Mouse (Mus musculus) monocyte, adult 5-6 weeks (primary cell): ENCODE data around the gene Col18a1. TPM values are rescaled to one million over a fixed set of nuclear protein-coding genes. Genes with fewer than 3 reads are reported as not detected.

Source experiments
- ATAC-seq: fragments of 153-309, 156-312 bp; replicated peaks from 2 replicates; pipeline ENCODE4 v1.8.0; 2017; ENCODE audit warnings: mild to moderate bottlenecking; ENCODE audit not compliant: low TSS enrichment, insufficient number of reproducible peaks, severe bottlenecking, poor library complexity, low FRiP score
- total RNA-seq: library from RNA; stranded (forward); fragments of 200-1000, 200-491, 200-594 nt; gene quantifications from 3 replicates; pipeline ENCODE4 v1.2.3, GENCODE M21; 2017

Col18a1 gene
- not detected in 3 replicates for total RNA-seq

DNA sequence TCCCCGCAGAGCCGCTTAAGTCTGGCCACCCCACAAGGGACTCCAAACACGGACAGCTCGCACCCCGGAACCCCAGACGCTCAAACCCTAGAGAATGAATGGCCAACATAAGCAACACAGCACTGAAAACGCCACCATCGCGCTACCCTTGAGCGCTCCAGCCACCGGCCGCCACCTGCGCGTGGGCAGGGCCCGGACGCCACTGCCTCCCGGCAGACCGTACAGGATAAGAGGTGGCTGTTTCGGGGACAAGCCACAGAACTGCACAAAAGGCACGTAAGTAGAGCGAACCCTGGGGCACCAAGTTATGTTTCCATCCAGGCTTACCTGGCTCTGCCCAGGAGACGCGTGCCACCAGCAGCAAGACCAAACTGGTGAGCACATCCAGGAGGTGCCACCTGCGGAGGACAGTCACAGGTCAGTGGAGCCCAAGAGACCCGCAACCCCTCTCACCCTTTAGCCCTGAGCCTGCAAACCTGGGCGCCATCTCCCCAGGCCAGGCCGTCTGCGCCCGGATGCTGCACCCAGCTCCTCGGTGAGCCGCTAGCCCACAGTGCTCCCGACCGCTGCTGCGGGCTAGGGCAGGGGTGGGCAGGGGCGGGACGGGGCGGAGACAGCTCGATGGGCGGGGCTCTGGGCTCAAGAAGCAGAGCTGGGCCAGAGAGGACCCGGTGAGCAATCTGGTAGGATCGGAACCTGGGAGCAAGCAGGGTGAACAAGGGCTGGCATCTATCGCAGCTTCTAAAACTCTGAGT is at the start of gene Col18a1:
Gene Col18a1, minus strand, starts transcription at position 586 of the 755 bp plus-strand sequence.
- ATAC-seq: no peak

DNA sequence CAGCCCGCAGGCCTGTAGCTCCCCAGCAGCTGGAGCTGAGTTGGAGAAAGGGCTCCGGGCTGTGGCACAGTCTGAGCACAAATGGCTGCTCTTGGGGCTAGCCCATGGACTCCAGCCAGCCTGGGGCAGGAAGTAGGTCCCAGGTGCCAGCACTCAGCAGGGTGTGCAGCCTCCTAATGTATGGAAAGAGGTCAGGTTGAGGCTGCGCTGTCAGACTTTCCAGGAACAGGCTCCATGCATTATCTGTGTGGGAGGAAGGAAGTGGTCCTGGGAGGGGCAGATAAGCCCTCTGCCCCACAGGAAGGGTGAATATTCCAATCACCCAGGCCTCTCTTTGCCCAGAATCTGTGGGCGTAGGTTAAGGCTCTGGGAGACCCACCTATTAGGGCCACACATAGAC is 49.3 kb upstream of the Col18a1 start:
- ATAC-seq: no peak

DNA sequence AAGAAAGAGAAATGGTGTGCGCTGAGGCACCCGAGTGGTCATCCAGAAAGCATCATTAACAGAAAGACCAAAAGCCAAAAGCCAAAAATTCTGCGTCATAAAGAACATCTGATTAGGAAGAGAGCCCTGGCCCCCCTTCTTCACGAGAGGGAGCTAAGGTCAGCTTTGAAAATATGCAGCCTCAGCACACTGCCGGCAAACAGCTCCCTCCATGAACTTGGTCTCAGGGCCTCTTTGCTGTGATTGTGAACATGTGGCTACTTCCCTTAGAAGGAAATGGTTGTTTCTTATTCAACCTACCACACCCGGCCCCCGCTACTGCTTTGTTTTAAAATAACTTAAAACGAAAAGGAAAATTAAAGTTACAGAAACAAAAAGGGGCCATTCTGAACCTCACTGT is 48.2 kb upstream of the Col18a1 start:
- ATAC-seq: no peak

- no peak for ATAC-seq
Measured at GRCm38 (mm10) chr10:77213483-77213882, 47.1 kb upstream of the Col18a1 start.

GRCm38 (mm10) chr10:77212354-77213120 is 46.2 kb upstream of the Col18a1 start:
- no peak for ATAC-seq

DNA sequence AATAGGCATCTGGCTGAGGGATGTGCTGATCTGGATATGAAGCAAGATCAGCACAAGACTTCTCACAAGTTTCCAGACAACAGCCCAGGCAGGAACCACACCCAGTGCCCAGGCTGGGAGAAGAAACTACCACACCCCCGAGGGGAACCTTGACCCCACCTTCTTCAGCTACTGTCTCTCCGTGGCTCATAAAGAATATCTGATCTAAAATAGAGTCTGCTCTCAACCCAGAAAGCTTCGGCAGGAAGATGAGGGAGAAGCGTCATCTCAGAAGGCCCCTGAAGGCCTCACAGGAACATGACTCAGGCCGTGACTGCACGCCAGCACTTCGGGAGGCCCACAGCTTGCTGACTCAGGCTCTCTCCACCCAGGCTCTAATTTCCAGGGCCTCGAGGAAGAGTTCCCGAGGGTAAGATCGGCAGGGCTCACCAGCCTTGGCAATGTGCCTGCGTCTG is 44.8 kb upstream of the Col18a1 start:
- ATAC-seq: no peak

DNA sequence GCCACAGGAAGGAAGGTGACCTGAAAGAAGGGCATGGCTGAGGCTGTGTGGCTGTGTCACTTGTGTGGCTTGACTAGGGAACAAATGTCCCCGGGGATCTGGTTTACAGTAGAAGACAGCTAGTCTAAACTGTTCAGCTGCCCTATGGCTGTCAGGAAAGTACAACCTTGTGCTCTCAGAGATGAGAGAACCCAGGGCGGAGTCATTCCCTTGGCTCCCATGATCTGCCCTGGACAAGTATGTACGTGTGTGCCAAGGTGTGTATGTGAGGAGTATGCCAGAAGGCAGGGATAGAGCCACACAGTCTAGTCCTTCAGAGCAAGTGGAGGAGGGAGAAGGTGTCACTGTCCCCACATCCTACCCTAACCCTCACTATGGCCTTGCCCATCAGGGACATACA is 44.3 kb upstream of the Col18a1 start:
- no peak for ATAC-seq

- no peak for ATAC-seq
Measured at GRCm38 (mm10) chr10:77209261-77209660, 42.9 kb upstream of the Col18a1 start.

DNA sequence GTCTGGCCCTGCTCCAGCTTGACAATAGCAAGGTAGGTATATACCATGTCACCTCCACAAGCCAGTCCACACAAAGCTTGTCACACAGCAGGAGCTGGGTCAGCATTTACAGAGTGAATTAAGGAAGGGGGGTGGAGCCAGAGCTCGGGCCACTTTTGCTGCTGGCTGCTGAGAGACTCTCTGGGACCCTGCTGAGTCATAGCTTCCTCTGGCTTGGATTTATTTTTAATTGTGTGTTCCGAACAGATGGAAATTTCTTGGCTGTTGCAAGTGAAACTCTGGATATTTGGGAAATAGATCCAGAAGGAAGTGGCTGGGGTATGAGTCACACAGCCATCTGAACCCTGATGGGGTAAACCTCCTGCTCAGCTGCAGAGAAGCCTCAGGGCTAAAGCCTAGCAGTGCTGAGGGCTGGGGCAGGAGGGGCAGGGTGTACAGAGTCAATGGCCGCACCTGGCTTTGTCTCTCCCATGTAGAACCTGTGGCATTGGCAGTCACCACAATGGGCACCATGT is 40.3 kb upstream of the Col18a1 start:
- no peak for ATAC-seq

DNA sequence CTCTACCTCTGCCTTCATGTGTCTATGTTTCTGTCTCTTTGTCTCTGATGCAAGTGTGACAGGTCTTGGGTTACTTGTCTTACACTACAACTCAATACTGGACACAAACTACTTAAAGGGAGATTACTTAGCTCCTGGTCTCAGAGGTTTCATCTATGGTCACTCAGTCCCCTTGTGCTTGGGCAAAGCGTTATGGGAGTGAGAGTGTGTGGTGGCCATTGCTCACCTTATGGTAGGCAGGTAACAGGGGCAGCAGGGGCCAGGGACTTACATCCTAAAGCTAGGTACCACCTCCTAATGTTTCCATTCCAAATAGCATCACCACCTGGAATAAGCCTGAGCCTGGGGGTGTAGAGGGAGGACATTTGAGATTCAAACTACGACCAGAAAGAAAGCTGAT is 39.8 kb upstream of the Col18a1 start:
- no peak for ATAC-seq

DNA sequence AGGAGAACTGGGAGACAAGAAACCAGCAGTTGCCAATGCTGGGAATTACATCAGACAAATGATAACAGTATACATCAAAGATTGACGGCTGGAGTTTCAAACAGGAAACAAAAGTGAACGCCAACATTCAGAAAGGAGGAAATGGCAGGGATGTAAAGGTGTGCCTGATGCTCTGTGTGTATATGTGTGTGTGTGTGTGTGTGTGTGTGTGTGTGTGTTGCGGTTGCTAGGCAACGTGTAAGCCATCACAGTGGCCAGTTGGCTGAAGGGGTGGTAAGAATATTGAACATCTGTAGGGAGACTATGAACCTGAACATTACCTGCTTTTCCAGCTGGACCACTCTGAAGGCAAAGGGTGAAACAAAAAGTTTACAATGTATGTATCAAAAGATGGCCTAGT is 37.6 kb upstream of the Col18a1 start:
- ATAC-seq: no peak

DNA sequence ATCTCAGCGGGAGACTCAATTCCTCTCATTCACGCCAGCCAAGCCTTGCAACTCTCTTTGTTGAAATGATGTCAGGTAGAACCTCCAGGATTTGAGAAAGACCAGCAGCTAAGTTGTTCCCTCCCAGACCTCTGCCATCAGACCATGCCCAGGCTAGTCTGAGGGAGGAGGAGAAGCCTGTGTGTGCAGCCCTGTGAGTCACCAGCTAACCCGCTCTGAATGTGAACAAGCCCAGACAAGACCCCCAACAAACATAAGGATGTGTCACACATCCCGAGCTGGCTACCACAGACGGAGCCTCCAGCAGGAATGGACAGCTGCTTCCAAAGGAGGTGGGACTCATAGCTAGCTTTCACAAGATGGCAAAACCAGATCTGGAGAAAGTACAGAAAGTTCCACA is 35.6 kb upstream of the Col18a1 start:
- ATAC-seq: no peak

- ATAC-seq: no peak
Measured at GRCm38 (mm10) chr10:77200295-77200694, 33.9 kb upstream of the Col18a1 start.

GRCm38 (mm10) chr10:77199229-77199628 is 32.9 kb upstream of the Col18a1 start:
- no peak for ATAC-seq

DNA sequence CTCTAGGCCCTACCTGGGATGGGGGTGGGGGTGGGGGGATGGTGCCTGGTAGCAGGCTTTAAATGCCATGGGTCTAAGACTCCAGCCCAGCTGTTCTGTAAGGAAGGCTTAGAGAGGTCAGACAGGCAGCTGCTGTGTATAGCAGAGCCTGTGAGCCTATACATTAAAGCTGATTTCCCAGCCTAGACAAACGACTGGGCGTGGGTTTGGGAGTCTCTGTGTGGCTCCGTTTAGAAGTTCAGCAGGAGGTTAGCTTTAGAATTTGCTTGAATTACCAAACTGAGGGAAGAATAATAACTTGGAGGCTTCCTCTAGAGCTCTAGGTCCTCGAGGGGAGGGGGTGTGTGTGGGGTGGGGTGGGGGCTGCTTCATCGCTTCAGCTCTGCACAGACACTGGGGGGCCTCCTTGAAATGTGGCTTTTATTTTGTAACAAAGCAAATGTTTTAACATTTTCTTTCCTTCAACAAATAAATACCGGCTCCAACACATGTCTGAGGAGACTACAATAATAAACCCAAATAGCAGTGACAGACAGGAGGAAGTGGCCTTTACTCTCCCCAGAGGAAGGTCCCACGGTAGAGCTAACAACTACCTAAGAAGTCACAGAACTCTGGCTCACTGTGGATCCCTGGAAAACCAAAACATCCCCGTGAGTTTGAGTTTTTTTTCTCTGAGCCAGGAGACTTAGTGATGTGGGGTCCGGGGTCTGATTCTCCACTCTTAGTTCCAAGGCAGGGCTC is 31.3 kb upstream of the Col18a1 start:
- ATAC-seq: no peak

DNA sequence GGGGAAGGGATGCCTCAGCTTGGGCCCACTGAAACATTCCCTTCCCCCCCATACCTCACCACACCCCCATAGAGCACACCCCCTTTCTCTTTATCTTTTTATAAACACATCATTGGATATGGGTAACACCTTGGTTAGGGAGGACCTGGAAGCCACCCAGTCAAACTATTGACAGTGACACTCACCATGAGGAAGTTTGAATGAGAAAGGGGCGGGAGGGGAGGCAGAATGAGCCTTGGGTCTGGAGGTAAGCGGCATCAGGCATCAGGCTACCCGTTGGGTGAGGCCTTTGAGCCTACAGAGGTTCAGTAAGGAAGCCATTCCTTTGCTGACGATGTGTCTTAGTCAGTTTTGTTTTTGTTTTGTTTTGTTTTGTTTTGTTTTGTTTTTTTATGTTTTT is 30.3 kb upstream of the Col18a1 start:
- ATAC-seq: no peak

GRCm38 (mm10) chr10:77196115-77196514 is 29.8 kb upstream of the Col18a1 start:
- no peak for ATAC-seq

DNA sequence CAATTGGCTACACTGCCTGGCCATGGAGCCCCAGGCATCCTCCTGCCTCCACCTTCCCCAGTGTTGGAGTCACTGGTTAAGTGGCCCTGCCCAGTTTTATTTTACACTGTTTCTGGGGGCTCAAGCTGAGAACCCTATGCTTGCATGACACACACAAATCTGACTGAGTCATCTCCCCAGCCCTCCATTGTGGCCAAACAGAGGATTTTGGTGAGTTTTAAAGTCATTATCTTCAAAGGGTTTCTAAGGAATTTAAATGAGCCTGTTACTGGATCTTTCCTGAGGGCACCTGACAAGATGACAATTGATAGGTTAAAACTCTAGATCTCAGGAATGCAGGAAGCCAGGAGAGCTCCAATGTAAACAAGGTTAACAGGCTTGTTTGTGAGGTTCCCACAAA is 27.1 kb upstream of the Col18a1 start:
- ATAC-seq: no peak

GRCm38 (mm10) chr10:77192745-77193144 is 26.4 kb upstream of the Col18a1 start:
- no peak for ATAC-seq
